Mouse (Mus musculus) cerebellum, postnatal 10 days (tissue): ENCODE measurements at regions not wholly inside any gene's neighbourhood (a gene's known extent, or its start where the extent isn't known, plus 50 kb on each side); places are given as distances from the start of the nearest gene placed in this dataset.
A peak's percentile ranks its signal among the peaks of the same experiment; 100 is the strongest.

Experiments
- DNase-seq, 2 experiments: peaks; one replicate each; pipeline ENCODE4 v3.0.0; 2021; ENCODE audit warnings: mixed read lengths in 2 of 2

- no peak for DNase-seq
Observed at GRCm38 (mm10) chr4:25488479-25489069, 207.0 kb upstream of the Ufl1 start.

GRCm38 (mm10) chr4:25483621-25483933, 202.0 kb upstream of the Ufl1 start:
- DNase-seq: no peak

GRCm38 (mm10) chr4:25482933-25483620, 201.5 kb upstream of the Ufl1 start:
- peak in 1 of 2 experiments; percentile 3 for DNase-seq

GRCm38 (mm10) chr4:25473026-25473425, 191.4 kb upstream of the Ufl1 start:
- no peak for DNase-seq

GRCm38 (mm10) chr4:25466490-25466889, 184.9 kb upstream of the Ufl1 start:
- no peak for DNase-seq

GRCm38 (mm10) chr4:25464792-25465590, 183.4 kb upstream of the Ufl1 start:
- no peak for DNase-seq

- no peak for DNase-seq
Observed at GRCm38 (mm10) chr4:25464069-25464468, 182.4 kb upstream of the Ufl1 start.

- DNase-seq: no peak
Observed at GRCm38 (mm10) chr4:25460127-25460526, 178.5 kb upstream of the Ufl1 start.

- no peak for DNase-seq
Observed at GRCm38 (mm10) chr4:25454752-25455151, 173.1 kb upstream of the Ufl1 start.

- DNase-seq: peak; percentile 13 to 23
Observed at GRCm38 (mm10) chr4:25453127-25453806, 171.6 kb upstream of the Ufl1 start.

GRCm38 (mm10) chr4:25451865-25452264, 170.2 kb upstream of the Ufl1 start:
- no peak for DNase-seq

GRCm38 (mm10) chr4:25432203-25432602, 150.6 kb upstream of the Ufl1 start:
- DNase-seq: no peak

- DNase-seq: no peak
Observed at GRCm38 (mm10) chr4:25416330-25416729, 134.7 kb upstream of the Ufl1 start.

GRCm38 (mm10) chr4:25410440-25410839, 128.8 kb upstream of the Ufl1 start:
- no peak for DNase-seq

- DNase-seq: peak; percentile 43 to 57
Observed at GRCm38 (mm10) chr4:25408696-25409448, 127.3 kb upstream of the Ufl1 start.

- DNase-seq: no peak
Observed at GRCm38 (mm10) chr4:25407842-25408241, 126.2 kb upstream of the Ufl1 start.

- no peak for DNase-seq
Observed at GRCm38 (mm10) chr4:25389542-25389941, 107.9 kb upstream of the Ufl1 start.

GRCm38 (mm10) chr4:25372041-25372440, 90.4 kb upstream of the Ufl1 start:
- DNase-seq: peak in 1 of 2 experiments; percentile 4

- DNase-seq: no peak
Observed at GRCm38 (mm10) chr4:25364402-25364801, 82.8 kb upstream of the Ufl1 start.

GRCm38 (mm10) chr4:25337638-25338037, 56.0 kb upstream of the Ufl1 start:
- DNase-seq: peak in 1 of 2 experiments; percentile 8
